Mouse (Mus musculus): Measurements from ENCODE around the gene Gspt1.
"Not testable (repeated sequence)": the region's sequence is repeated elsewhere in the genome, so short reads cannot be mapped to it uniquely, and the experiment has no call there.

The Gspt1 gene

DNA sequence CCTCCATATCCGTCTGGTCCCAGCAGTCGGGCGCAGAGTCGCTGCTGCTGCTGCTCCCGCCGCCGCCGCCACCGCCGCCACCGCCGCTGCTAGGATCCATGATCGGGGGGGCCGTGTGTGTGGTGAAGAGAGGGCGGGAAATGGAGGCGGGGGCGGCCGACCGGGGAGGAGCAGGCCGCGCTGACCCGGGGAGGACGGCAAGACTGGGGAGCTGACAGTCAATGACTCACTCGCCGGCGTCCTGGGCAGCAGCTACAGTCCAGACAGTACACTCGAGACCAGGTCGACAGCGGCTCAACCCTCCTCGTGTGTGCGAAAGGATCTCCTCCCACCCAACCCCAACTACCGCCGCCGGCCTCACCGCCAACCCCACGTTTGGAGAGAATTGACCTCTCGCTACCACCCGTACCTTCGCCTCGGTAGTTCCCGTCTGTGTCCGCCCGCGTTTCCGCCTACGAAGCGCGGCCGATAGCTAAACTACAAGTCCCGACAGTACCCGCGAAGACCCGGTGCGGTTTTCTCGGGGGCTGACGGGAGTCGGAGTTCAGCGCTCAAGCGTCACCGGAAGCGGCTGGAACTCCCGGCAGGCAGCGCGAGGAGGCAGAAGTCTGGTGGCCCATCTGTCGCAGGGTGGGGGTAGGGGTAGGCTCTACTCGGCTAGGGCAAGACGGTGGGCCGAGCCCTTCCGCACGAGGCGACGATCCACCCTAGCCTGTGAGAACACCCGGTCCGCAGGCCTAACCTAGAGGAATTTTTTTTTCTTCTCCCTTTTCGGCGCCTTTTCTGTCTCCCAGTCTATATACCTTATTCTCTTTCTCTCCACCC is at the start of gene Gspt1:
Gspt1 (minus strand) TSS at position 428 of the 825 bp plus-strand sequence.
- DNase-seq (ENCODE audit: low spot score): peak; percentile 99

DNA sequence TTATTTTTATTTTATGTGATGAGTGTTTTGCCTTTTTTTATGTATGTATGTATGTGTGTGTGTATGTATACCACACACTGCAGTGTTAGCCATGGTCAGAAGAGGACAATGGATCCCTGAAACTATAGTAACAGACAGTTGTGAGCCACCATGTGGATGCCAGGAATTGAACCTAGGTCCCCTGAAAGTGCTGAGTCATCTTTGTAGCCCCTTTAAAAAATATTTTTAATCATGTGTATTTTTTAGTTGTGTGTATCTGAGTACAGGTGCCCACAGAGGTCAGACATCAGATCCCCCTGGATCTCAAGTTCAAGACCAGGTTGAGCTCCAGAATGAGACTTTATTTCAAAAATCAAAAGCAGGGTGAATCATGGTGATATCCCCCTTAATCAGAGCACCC is 49.6 kb upstream of the Gspt1 start:
- no peak for DNase-seq (ENCODE audit: low spot score)

DNA sequence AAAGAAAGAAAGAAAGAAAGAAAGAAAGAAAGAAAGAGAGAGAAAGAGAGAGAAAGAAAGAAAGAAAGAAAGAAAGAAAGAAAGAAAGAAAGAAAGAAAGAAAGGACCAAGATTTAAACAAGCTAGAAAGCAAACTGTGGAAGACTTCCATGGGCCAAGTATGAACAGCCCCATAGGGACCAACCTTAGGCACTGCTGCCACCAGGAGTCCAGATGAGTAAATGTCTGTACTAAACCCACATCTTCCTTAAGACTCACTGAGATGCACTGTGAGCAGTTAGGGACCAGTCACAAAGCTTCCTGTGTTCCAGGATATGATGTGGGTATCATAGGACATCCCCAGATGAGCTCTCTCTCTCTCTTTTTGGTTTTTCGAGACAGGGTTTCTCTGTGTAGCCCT is 43.6 kb upstream of the Gspt1 start:
- DNase-seq (ENCODE audit: low spot score): peak; percentile 69

DNA sequence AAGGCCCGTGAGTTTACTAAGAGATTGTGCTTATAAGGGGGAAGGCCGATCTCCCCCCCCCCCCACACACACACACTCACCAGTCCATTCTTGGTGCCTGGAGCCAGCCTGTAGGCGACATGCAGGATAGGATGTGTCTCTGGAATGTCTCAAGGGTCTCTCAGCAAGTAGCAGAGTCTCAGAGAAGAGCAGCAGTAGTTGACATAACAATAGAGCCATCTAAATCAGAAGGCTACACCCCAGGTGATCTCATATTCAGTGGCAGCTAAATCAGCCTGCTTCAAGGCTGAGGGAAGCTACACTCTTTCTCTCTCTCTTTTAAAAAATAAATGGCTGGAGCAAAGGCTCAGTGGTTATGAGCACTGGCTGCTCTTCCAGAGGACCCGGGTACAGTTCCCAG is 41.5 kb upstream of the Gspt1 start:
- not testable (repeated sequence) for DNase-seq (ENCODE audit: low spot score)

DNA sequence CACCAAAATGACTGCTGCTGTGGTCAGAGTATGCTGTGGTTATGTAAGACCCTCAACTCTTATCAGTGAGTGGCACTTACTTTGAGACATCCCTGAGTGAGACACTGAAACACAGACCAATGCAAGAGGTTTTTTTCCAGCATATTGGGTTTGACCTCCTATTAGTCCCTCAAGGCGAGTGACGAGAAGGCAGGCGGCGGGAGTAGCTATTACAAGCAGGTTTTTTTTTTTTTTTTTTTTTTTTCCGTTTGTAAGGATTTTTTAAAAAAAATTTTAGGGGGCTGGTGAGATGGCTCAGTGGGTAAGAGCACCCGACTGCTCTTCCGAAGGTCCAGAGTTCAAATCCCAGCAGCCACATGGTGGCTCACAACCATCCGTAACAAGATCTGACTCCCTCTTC is 34.7 kb upstream of the Gspt1 start:
- DNase-seq (ENCODE audit: low spot score): not testable (repeated sequence)

DNA sequence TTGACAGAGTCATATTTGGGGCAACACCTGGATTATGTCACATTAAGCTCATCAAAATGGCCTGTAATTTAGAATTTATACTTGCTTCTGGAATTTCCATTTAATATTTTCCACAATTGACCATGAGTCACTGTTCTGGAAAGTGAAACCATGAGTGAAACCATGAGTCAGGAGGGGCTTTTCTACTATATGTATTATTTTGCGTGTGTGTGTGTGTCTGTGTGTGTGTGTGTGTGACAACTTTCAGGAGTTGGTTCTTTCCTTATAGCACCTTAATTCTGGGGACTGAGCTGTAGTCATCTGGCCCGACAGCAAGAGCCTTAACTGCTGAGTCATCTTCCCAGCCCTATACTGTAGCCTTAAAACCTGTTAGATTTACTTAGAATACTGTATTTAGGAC is 31.8 kb upstream of the Gspt1 start:
- DNase-seq (ENCODE audit: low spot score): no peak

DNA sequence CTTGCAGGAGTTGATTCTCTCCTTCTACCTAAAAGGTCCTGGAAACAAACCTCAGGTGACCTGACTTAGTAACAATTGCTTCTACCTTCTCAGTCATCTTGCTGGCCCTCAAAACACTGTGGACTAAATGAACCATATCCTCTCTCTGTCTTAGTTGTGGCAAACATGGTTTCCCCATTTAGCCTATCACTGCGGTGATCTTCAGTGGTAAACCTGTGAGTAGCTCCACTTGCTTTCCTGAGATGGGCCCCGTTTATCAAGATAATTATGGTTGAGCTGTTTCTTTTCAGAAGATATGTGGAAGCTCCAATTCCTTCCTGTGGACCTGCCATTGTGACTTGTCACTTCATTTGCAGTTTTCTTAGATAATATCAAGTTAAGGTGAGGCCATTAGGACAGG is 30.8 kb upstream of the Gspt1 start:
- no peak for DNase-seq (ENCODE audit: low spot score)

DNA sequence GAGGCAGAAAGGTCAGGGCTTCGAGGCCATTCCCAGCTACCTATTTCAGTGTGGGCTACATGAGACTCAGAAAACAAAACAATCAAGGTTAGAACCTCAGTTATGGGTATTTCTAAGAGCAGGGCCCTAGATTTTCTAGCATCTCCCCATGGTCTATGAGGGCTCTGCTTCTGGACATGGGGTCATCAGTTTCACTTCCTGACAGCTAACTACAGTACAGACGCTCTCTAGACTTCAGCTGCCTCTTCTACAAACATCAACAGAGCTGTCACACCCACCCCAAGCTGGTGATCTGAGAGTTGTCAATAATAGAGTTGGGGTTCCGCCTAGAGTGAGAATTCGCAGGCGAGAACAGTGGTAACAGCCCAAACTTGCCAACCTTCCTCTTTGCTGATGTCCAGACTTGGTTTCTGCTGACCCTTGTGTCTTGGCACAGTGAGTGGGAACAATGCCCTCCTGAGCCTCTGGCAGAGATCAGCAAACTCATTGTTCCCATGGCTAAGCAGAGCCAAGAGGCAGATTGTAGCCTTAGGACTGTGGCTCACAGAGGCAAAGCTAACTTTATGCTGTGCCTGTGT is 28.6 kb upstream of the Gspt1 start:
- no peak for DNase-seq (ENCODE audit: low spot score)

DNA sequence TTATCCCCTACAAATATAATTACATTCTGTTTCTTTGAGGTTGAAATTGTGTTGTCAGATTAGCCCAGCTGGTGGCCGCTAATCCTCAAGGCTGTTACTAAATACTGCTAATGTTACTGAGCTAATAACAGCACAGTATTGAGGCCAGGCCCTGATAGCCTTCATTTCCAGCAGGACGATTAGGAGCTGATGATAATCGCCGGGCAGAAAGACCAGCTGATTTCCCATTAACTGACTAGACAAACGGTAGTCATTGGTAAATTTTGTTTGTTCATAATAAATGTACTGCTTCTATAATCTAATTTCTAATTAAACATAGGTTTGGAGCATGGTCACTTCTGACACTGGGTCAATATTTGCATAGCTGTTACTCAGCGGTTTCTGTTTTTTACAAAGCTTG is 24.7 kb upstream of the Gspt1 start:
- DNase-seq (ENCODE audit: low spot score): no peak

DNA sequence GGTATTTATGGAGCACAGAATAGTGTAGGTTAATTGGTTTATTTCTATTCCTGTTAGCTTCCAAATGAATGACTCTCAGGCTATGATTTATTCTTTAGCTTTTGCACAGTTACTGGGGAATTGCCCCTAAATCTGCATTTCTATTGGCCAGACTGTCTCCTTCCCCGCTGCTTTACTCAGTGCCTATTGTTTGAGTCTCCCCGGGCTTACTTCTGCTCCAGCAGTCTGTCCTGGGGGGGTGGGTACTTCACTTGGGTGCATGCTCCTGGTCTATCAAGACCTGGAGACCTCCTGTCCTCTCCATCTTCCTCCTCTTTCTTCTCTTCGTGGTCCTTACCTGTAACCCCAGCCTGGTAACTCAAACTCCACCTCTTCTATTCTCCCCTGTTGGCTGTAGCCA is 22.8 kb upstream of the Gspt1 start:
- DNase-seq (ENCODE audit: low spot score): no peak

DNA sequence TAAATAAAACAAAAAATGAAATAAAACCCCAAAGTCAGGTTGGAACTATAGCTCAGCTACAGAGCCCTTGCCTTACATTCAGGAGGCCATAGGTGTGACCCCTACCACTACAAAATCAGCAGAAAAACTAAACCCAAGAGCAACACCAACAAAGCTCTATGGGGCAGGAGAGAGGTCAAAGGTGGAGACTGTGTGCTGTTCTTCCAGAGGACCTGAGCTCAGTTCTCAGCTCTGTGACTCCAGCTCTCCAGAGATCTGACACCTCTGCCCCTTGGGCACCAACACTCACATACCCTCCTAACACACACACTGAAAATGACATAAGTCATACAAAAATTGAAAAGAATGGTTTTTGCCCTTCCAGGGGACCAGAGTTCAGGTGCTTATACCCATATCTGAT is 16.9 kb upstream of the Gspt1 start:
- no peak for DNase-seq (ENCODE audit: low spot score)

DNA sequence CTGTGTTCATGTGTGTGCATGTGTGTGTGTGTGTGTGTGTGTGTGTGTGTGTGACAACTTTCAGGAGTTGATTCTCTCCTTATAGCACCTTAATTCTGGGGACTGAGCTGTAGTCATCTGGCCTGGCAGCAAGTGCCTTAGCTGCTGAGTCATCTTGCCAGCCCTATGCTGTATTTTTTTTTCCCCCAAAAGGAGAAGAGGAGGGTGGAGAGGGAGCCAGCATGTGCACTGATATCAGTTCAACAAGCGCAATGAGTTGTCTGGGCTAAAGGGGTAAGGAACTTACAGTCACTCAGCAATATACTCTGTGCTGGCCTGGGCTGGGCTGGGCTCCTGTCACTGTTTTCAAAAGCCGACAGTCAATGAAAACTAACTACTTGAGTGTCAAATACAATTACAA is 16.5 kb upstream of the Gspt1 start:
- DNase-seq (ENCODE audit: low spot score): no peak

DNA sequence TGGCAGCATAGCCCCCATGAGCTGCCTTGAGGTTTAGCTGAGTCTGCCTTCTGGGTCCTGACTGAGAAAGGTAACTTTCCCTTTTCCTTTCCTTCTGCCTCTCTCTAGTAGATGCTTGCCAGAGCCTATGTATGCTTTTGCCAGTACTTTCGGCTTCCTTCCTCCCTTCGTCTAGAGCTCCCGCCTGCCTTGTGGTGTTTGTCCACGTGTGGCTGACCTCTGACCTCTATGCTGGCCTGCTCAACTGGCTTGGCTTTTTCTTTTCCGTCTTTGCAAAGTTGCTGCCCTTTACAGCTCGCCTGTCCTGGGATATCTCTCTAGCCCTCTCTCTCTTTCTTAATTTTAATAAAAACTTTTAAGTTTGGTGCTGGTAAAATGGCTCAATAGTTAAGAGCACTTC is 15.7 kb upstream of the Gspt1 start:
- no peak for DNase-seq (ENCODE audit: low spot score)

DNA sequence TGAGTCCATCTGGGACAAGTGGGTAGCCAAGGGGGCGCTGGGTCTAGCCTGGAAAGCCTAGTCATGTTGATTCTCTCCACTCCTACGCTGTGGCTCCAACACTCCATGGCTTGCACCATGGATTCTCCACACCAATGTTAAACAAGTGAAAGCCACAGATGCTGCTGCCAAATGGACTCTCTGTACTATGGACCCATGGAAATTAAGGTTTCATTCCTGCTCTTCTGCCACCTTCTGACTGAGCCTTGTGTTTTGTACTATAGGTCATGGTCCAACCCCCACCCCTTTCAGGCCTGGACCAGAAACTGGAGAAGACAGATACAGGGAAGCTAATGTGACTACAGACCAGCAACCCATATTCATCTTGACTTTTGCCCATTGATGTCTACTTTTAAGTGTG is 12.4 kb upstream of the Gspt1 start:
- no peak for DNase-seq (ENCODE audit: low spot score)

DNA sequence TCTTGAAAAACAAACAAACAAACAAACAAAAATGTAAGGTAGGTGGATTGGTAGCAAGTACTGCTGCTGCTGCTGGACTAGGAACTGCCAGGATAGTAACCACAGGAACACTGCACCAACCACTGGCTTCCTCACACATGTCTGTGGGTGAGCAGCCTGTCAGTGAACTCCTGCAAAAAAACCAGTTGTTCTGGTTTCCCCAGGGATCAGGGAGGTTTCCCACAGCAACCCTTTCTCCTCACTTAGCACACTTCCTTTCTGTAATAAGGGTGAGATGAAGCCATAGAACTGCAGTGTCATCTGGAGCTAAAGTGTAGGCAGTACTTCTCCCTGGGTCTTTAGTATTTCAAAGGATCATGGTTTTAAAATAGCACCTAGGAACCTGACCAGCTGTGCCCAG is 9.1 kb upstream of the Gspt1 start:
- no peak for DNase-seq (ENCODE audit: low spot score)

DNA sequence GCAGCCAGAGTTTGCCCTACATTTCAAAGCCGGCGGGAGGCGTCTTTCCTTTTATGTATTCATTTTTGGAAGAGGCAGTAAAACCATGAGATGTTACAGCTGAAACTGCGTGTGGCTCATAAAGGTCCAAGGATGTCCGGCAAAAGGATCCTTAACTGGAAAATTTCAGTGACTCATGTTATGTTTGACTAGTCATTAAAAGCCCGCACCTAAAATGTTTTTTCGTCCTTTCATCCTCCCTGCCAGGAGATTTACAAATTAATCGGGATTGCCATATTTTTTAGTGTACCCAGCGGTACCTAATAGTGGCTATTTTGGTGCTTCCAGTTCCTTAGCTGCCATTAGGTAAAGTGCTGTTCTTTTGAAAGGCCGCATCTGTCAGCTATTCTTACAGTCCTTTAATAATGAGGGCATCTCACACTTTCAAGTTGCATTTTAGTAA is 619 bp upstream of the Gspt1 start:
- DNase-seq (ENCODE audit: low spot score): no peak

DNA sequence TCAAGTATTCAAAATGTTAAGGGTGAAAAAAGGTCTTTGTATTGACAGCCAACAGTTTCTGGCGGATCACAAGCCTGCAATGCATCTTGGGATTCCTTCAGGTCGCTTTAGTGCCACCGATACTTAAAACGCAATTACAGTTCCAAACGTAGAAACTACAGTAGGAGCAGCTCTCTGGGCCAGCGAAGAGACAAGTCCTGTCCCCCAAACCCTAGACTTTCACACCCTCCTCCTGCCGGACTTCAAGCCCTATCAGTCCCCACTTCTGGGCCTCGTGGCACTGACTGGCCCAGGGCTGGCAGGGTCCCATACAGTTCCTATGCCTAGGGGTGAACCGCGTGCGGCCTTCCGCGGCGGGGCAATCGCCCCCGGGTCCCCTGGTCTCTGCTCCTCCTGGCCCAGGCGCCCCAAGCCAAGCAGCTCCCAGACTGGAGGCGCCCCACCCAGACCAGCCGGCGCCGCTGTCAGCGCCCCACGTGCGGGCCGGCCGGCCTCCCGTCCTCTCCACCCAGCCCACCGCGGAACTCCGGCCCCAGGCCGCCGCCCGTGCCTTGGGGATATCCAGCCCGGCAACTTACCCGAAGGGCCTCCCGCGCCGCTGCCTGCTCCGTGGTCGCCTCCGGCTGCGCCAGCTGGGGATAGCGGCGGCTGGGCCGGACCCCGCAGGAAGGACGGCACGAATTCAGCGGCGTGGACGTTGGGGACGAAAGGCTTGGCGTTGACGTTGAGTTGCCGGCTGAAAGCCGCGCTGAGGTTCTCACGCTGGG is 877 bp downstream of the Gspt1 start:
- peak; percentile 48 for DNase-seq (ENCODE audit: low spot score)

DNA sequence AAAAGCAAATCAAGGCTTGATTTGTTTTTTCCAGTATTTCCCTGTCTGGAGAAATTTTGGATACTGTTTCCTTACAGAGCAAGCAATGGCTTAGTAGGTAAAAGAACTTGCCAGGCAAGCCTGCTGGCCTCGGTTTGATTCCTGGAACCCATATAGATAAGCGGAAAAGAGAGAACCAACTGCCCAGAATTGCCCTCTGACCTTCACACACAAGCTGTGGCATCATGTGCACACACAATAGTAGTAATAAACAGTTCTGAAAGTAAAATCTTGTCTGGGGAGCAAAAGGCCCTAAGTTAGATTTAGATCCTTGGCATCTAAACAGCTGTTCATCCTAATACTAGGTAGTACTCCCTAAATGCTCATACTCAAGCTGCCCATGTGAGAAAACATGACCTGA is 6.3 kb downstream of the Gspt1 start:
- no peak for DNase-seq (ENCODE audit: low spot score)

DNA sequence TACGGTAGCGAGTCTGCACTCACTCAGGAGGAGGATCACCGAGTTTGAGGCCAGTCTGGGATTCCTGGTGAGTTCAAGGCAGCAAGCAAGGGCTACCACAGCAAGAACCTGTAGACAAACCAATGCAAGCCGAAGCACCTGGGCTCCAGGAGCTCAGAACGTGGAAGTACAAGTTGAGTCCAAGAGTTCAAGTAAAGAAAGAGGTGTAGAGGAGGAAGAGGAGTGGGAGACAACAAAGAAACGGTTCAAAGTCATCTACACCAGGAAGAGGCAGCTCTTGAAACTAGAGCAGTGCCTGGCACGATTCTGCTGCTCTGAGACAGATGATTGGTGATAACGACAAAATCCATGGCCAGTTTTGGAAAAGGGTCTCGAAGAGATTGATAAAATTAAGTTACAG is 8.4 kb downstream of the Gspt1 start:
- DNase-seq (ENCODE audit: low spot score): no peak

DNA sequence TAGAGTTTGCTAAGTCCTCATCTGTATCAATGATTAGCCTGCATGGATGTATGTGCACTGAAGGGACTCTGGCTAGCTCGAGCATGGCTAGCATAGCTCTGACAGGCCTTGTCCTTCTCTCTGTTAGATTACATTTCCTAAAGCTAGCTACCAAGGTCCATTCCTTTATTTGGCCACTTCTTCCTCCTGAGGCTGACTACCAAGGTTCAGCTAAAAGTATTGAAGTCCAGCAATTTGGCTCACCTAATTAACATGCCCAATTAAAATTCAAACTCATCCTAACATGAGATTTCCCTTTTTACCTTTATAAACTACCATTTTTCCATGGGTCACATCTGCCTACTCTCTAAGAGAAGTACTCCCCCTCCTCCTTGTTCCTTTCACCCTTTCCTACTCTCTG is 11.7 kb downstream of the Gspt1 start:
- DNase-seq (ENCODE audit: low spot score): no peak

DNA sequence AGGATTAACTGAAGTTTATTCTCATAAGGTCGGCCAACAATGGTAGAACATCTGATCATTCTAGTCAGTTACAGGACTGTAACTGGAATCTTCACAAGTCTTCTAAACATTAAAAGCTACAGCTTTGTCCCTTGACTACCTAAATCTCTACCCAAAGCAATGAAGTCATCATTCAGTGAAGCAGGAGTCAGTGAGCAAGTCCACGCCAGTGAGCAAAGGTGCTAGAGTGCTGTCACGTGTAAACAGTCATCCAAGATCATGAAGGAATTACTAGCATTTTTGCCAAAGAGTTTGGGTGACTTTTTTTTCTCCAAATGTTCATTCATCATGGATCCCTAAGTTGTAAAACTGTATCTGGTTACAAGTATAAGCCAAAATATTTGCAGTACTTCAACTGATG is 36.3 kb downstream of the Gspt1 start:
- DNase-seq (ENCODE audit: low spot score): no peak

DNA sequence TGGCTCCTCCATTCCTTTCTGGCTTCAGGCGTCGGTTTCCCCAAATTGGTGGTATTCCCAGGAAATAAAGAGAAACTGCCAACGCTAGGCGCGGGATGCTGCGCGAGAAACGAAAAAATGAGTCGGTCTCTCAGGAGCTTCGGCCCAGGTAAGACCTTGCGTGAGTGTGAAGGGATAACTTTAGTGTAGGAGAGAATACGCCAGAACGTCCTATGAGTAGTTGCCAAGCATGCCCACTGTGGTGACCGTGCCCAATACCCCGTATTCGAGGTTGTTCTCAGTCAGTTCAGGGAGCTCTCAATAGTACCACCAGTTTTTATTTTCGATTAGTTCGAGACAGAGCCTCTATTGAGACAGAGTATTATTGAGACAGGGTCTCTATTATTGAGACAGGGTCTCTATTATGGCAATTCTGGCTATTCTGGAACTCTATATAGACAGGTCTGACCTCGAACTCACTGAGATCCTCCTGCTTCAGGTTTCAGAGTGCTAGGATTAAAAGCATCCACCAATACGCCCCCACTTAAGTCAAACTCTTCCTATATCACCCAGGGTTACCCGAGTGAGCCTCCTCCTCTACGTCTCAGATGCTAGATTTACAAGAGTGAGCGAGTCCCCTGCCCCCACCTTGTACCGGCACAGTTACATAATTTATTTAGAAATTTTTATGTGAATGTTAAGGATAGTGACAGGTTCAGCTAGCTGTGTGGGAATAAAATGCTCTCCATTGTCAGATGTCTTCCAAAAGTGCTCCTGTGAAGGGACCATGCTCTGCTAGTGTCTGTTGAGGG is 50.3 kb downstream of the Gspt1 start:
- peak; percentile 14 for DNase-seq (ENCODE audit: low spot score)
